Mouse (Mus musculus): ENCODE measurements around the gene Tmem131l. TPM values are rescaled to one million over a fixed set of nuclear protein-coding genes. Genes with fewer than 3 reads are reported as not detected.
A peak's percentile ranks its signal among the peaks of the same experiment; 100 is the strongest.

Gene Tmem131l
- total and polyA plus RNA-seq, 2 experiments from 2014 or later, result 37.5 to 65.0 TPM

GRCm38 (mm10) chr3:83947476-83948245 is 92.3 kb downstream of the Tmem131l start:
- Histone ChIP-seq H3K36me3 (ENCODE audit: insufficient read depth) (peaks cover 19% of the 10 kb centered on the region), H3K9me3 (ENCODE audit: low read length) (no peaks in the 10 kb centered on the region), H3K4me3 (ENCODE audit: low read depth, low read length) (no peak overlapping the region), H3K9ac (no peak overlapping the region), H3K4me1 (ENCODE audit: insufficient read depth) (no peaks in the 10 kb centered on the region), H3K27me3 (ENCODE audit: insufficient read depth, low read length) (no peaks in the 10 kb centered on the region), H3K27ac (ENCODE audit: low read depth, low read length) (no peak overlapping the region), H3K4me2 (ENCODE audit: low read depth) (no peak overlapping the region)
- no peak for TF ChIP-seq CTCF (IDR thresholded peaks at IDR 0.05; ENCODE audit: low read depth)
- 75% methylated on average over 8 of the region's 8 CpGs for WGBS
- DNase-seq (no peak), ATAC-seq (no peak)

GRCm38 (mm10) chr3:83946848-83947247 is 93.1 kb downstream of the Tmem131l start:
- peak; percentile 63; the same call in 1 of the 2 replicates for ATAC-seq
- no peak overlapping the region for H3K4me2 ChIP-seq (ENCODE audit: low read depth)
- no peak overlapping the region for H3K27ac ChIP-seq (ENCODE audit: low read depth, low read length)
- DNase-seq, result peak; percentile 60
- WGBS, result 80% methylated on average over 1 of the region's 1 CpGs
- no peak overlapping the region for H3K4me3 ChIP-seq (ENCODE audit: low read depth, low read length)
- no peaks in the 10 kb centered on the region for H3K4me1 ChIP-seq (ENCODE audit: insufficient read depth)
- no peaks in the 10 kb centered on the region for H3K9me3 ChIP-seq (ENCODE audit: low read length)
- no peak overlapping the region for H3K9ac ChIP-seq
- no peaks in the 10 kb centered on the region for H3K27me3 ChIP-seq (ENCODE audit: insufficient read depth, low read length)
- H3K36me3 ChIP-seq (ENCODE audit: insufficient read depth), result peaks cover 22% of the 10 kb centered on the region
- peak; percentile 61 for TF ChIP-seq CTCF (IDR thresholded peaks at IDR 0.05; ENCODE audit: low read depth)

- Histone ChIP-seq H3K4me3 (ENCODE audit: low read depth, low read length) (no peak overlapping the region), H3K4me2 (ENCODE audit: low read depth) (no peak overlapping the region), H3K9ac (no peak overlapping the region), H3K36me3 (ENCODE audit: insufficient read depth) (peaks cover 37% of the 10 kb centered on the region), H3K27me3 (ENCODE audit: insufficient read depth, low read length) (no peaks in the 10 kb centered on the region), H3K4me1 (ENCODE audit: insufficient read depth) (no peaks in the 10 kb centered on the region), H3K27ac (ENCODE audit: low read depth, low read length) (no peak overlapping the region), H3K9me3 (ENCODE audit: low read length) (no peaks in the 10 kb centered on the region)
- DNase-seq, result no peak
- TF ChIP-seq CTCF (IDR thresholded peaks at IDR 0.05; ENCODE audit: low read depth), result no peak
- WGBS, result 63% methylated on average over 2 of the region's 2 CpGs
- ATAC-seq, result no peak
Observed at GRCm38 (mm10) chr3:83943691-83944090, 96.3 kb downstream of the Tmem131l start.

- DNase-seq, result no peak
- Histone ChIP-seq H3K27ac (ENCODE audit: low read depth, low read length) (no peak overlapping the region), H3K4me2 (ENCODE audit: low read depth) (no peak overlapping the region), H3K36me3 (ENCODE audit: insufficient read depth) (peaks cover 41% of the 10 kb centered on the region), H3K9ac (no peak overlapping the region), H3K27me3 (ENCODE audit: insufficient read depth, low read length) (no peaks in the 10 kb centered on the region), H3K4me1 (ENCODE audit: insufficient read depth) (no peaks in the 10 kb centered on the region), H3K4me3 (ENCODE audit: low read depth, low read length) (no peak overlapping the region), H3K9me3 (ENCODE audit: low read length) (no peaks in the 10 kb centered on the region)
- WGBS, result 84% methylated on average over 4 of the region's 4 CpGs
- no peak for ATAC-seq
- TF ChIP-seq CTCF (IDR thresholded peaks at IDR 0.05; ENCODE audit: low read depth), result no peak
Observed at GRCm38 (mm10) chr3:83943212-83943611, 96.8 kb downstream of the Tmem131l start.

- Histone ChIP-seq H3K36me3 (ENCODE audit: insufficient read depth) (peaks cover 49% of the 10 kb centered on the region), H3K4me3 (ENCODE audit: low read depth, low read length) (no peak overlapping the region), H3K4me2 (ENCODE audit: low read depth) (no peak overlapping the region), H3K27me3 (ENCODE audit: insufficient read depth, low read length) (no peaks in the 10 kb centered on the region), H3K9me3 (ENCODE audit: low read length) (no peaks in the 10 kb centered on the region), H3K27ac (ENCODE audit: low read depth, low read length) (no peak overlapping the region), H3K9ac (no peak overlapping the region), H3K4me1 (ENCODE audit: insufficient read depth) (no peaks in the 10 kb centered on the region)
- WGBS, result 85% methylated on average over 4 of the region's 4 CpGs
- DNase-seq (no peak), ATAC-seq (no peak)
- no peak for TF ChIP-seq CTCF (IDR thresholded peaks at IDR 0.05; ENCODE audit: low read depth)
Observed at GRCm38 (mm10) chr3:83941921-83942320, 98.1 kb downstream of the Tmem131l start.

GRCm38 (mm10) chr3:83938871-83939270 is 101.1 kb downstream of the Tmem131l start:
- no peak for DNase-seq
- Histone ChIP-seq H3K4me1 (ENCODE audit: insufficient read depth) (no peaks in the 10 kb centered on the region), H3K9me3 (ENCODE audit: low read length) (no peaks in the 10 kb centered on the region), H3K4me2 (ENCODE audit: low read depth) (no peak overlapping the region), H3K27ac (ENCODE audit: low read depth, low read length) (no peak overlapping the region), H3K4me3 (ENCODE audit: low read depth, low read length) (no peak overlapping the region), H3K36me3 (ENCODE audit: insufficient read depth) (peaks cover 66% of the 10 kb centered on the region), H3K27me3 (ENCODE audit: insufficient read depth, low read length) (no peaks in the 10 kb centered on the region), H3K9ac (no peak overlapping the region)
- WGBS, result 53% methylated on average over 5 of the region's 5 CpGs
- no peak for ATAC-seq
- TF ChIP-seq CTCF (IDR thresholded peaks at IDR 0.05; ENCODE audit: low read depth), result no peak

- ATAC-seq, result no peak
- Histone ChIP-seq H3K27me3 (ENCODE audit: insufficient read depth, low read length) (no peaks in the 10 kb centered on the region), H3K27ac (ENCODE audit: low read depth, low read length) (no peak overlapping the region), H3K4me2 (ENCODE audit: low read depth) (no peak overlapping the region), H3K36me3 (ENCODE audit: insufficient read depth) (peaks cover 76% of the 10 kb centered on the region), H3K4me1 (ENCODE audit: insufficient read depth) (no peaks in the 10 kb centered on the region), H3K4me3 (ENCODE audit: low read depth, low read length) (no peak overlapping the region), H3K9ac (no peak overlapping the region), H3K9me3 (ENCODE audit: low read length) (no peaks in the 10 kb centered on the region)
- DNase-seq, result no peak
- 87% methylated on average over 10 of the region's 10 CpGs for WGBS
- TF ChIP-seq CTCF (IDR thresholded peaks at IDR 0.05; ENCODE audit: low read depth), result no peak
Observed at GRCm38 (mm10) chr3:83934514-83934913, 105.5 kb downstream of the Tmem131l start.
